8 mouse cellular contexts compared by ENCODE assay signal in the genomic region with DNA sequence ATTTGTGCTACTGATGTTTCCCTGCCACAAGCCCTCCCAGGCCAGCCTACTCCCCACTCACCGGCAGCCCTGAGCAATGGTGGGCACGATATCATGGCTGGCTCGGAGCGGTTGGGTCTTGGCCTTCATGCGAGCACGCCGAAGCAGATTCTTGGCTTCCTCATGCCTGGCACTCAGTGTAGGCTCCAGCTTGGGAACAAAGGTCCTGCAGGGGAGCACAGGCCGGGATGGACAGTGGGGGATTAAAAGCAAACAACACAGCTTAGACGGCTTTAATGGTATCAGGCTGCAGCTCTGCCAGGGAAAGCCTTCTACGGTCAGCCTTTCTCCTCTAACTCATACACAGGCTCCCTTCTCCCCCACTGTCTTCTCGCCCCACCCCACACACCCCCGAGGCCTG. TPM values are rescaled to one million over a fixed set of nuclear protein-coding genes. Genes with fewer than 3 reads are reported as not detected.
DNase-seq lines count a peak whose midpoint lies in the region; ATAC-seq lines count a peak whose summit lies in the region.

No protein-coding gene starts in this region.

- no peak overlapping the region for H3K4me3 ChIP-seq in heart, embryonic 16.5 days (ENCODE audit: low read length)
- no peak overlapping the region for H3K4me3 ChIP-seq in embryonic facial prominence, embryonic 14.5 days (ENCODE audit: low read depth, low read length)
- H3K4me3 ChIP-seq in intestine, embryonic 16.5 days (ENCODE audit: low read length), result no peak overlapping the region
- no peak overlapping the region for H3K4me3 ChIP-seq in midbrain, embryonic 16.5 days (ENCODE audit: low read depth, low read length)

- peak overlapping the region; percentile 99 for H3K27ac ChIP-seq in heart, embryonic 16.5 days (ENCODE audit: low read length)
- H3K27ac ChIP-seq in embryonic facial prominence, embryonic 14.5 days (replicated peaks; ENCODE audit: low read depth, low read length), result peak overlapping the region; percentile 87; the same call in 1 of the 2 replicates
- H3K27ac ChIP-seq in intestine, embryonic 16.5 days (ENCODE audit: low read length), result peak overlapping the region; percentile 31; the same call in 1 of the 2 replicates
- H3K27ac ChIP-seq in midbrain, embryonic 16.5 days (ENCODE audit: low read length), result peak overlapping the region; percentile 87

- peak overlapping the region; percentile 56 for H3K9ac ChIP-seq in heart, embryonic 16.5 days (ENCODE audit: low read length)
- 0 out of 2 replicates have a peak overlapping the region, but pooled peaks have one; percentile 25 for H3K9ac ChIP-seq in embryonic facial prominence, embryonic 14.5 days (ENCODE audit: low read depth, low read length)
- no peak overlapping the region for H3K9ac ChIP-seq in intestine, embryonic 16.5 days (ENCODE audit: low read depth, low read length)
- no peak overlapping the region for H3K9ac ChIP-seq in midbrain, embryonic 16.5 days (ENCODE audit: low read depth, low read length)

- H3K4me2 ChIP-seq in heart, embryonic 16.5 days (ENCODE audit: low read depth, low read length), result peak overlapping the region; percentile 31
- no peak overlapping the region for H3K4me2 ChIP-seq in embryonic facial prominence, embryonic 14.5 days (ENCODE audit: low read depth, low read length)
- H3K4me2 ChIP-seq in intestine, embryonic 16.5 days (ENCODE audit: low read depth, low read length), result no peak overlapping the region
- no peak overlapping the region for H3K4me2 ChIP-seq in midbrain, embryonic 16.5 days (ENCODE audit: low read length)

- H3K9me3 ChIP-seq in heart, embryonic 16.5 days (replicated peaks; ENCODE audit: control insufficient read depth, low read length), result no peaks in the 10 kb centered on the region
- H3K9me3 ChIP-seq in embryonic facial prominence, embryonic 14.5 days (ENCODE audit: control insufficient read depth, low read length), result no peaks in the 10 kb centered on the region
- H3K9me3 ChIP-seq in intestine, embryonic 16.5 days (ENCODE audit: control insufficient read depth, low read length), result no peaks in the 10 kb centered on the region
- H3K9me3 ChIP-seq in midbrain, embryonic 16.5 days (replicated peaks; ENCODE audit: control insufficient read depth, low read length, poor library complexity, severe bottlenecking), result no peaks in the 10 kb centered on the region

- no peaks in the 10 kb centered on the region for H3K27me3 ChIP-seq in heart, embryonic 16.5 days (ENCODE audit: control insufficient read depth, insufficient read depth, low read length)
- H3K27me3 ChIP-seq in embryonic facial prominence, embryonic 14.5 days (replicated peaks; ENCODE audit: control insufficient read depth, insufficient read depth, low read length), result no peaks in the 10 kb centered on the region
- no peaks in the 10 kb centered on the region for H3K27me3 ChIP-seq in intestine, embryonic 16.5 days (replicated peaks; ENCODE audit: control insufficient read depth, insufficient read depth, low read length)
- H3K27me3 ChIP-seq in midbrain, embryonic 16.5 days (ENCODE audit: control insufficient read depth, insufficient read depth, low read depth, low read length), result no peaks in the 10 kb centered on the region

- WGBS in heart, embryonic 16.5 days, result 70% methylated on average over 12 of the region's 12 CpGs
- WGBS in embryonic facial prominence, embryonic 14.5 days, result 56% methylated on average over 12 of the region's 12 CpGs
- 67% methylated on average over 12 of the region's 12 CpGs for WGBS in intestine, embryonic 16.5 days
- WGBS in midbrain, embryonic 16.5 days, result 30% methylated on average over 12 of the region's 12 CpGs

- DNase-seq in heart, adult 9 months (ENCODE audit: low spot score in 2 of 2), result no peak
- DNase-seq in embryonic facial prominence, embryonic 14.5 days (ENCODE audit: low spot score), result no peak
- no peak for DNase-seq in ovary, postnatal 36 days (ENCODE audit: low spot score)
- no peak for DNase-seq in left cerebral cortex, adult 9 months (ENCODE audit: low spot score in 2 of 2)
- no peak for DNase-seq in right cerebral cortex, postnatal 4 days

- 0 out of 2 replicates have a peak, but pooled peaks cover 5% of the 10 kb centered on the region for H3K36me3 ChIP-seq in heart, embryonic 16.5 days (ENCODE audit: control insufficient read depth, insufficient read depth)
- no peaks in the 10 kb centered on the region for H3K36me3 ChIP-seq in embryonic facial prominence, embryonic 14.5 days (ENCODE audit: control insufficient read depth, insufficient read depth, low read length)
- H3K36me3 ChIP-seq in intestine, embryonic 16.5 days (ENCODE audit: control insufficient read depth, insufficient read depth, low read length), result no peaks in the 10 kb centered on the region
- no peaks in the 10 kb centered on the region for H3K36me3 ChIP-seq in midbrain, embryonic 16.5 days (ENCODE audit: control insufficient read depth, insufficient read depth, low read length)

- no peak for ATAC-seq in heart, embryonic 16.5 days (replicated peaks; ENCODE audit: extremely low read depth, insufficient read depth, low FRiP score)
- no peak for ATAC-seq in embryonic facial prominence, embryonic 14.5 days (ENCODE audit: low read depth)
- no peak for ATAC-seq in intestine, embryonic 16.5 days
- ATAC-seq in midbrain, embryonic 16.5 days, result no peak

- H3K4me1 ChIP-seq in heart, embryonic 16.5 days (ENCODE audit: control insufficient read depth, insufficient read depth, low read length), result peaks cover 68% of the 10 kb centered on the region
- peaks cover 72% of the 10 kb centered on the region for H3K4me1 ChIP-seq in embryonic facial prominence, embryonic 14.5 days (ENCODE audit: control insufficient read depth, insufficient read depth, low read length)
- peaks cover 34% of the 10 kb centered on the region for H3K4me1 ChIP-seq in intestine, embryonic 16.5 days (ENCODE audit: control insufficient read depth, insufficient read depth, low read length)
- peaks cover 56% of the 10 kb centered on the region for H3K4me1 ChIP-seq in midbrain, embryonic 16.5 days (ENCODE audit: control insufficient read depth, insufficient read depth, low read length)

RNA-seq across cellular contexts. Expression of a gene that starts 11.9 kb away (rescaled TPM):
- 9.1 and 10.9 TPM in 2 replicates for polyA plus RNA-seq in heart, embryonic 16.5 days (2015; fragmentation: Nextera tagmentation; extraction: Ambion mirVana)
- polyA plus RNA-seq in embryonic facial prominence, embryonic 14.5 days (2014; fragmentation: Nextera tagmentation; extraction: Ambion mirVana), result 4.6 and 4.8 TPM in 2 replicates
- 1.5 and 2.5 TPM in 2 replicates for polyA plus RNA-seq in intestine, embryonic 16.5 days (2015; fragmentation: Nextera tagmentation; extraction: Ambion mirVana)
- polyA plus RNA-seq in midbrain, embryonic 16.5 days (2015; fragmentation: Nextera tagmentation; extraction: Ambion mirVana), result 2.8 and 5.5 TPM in 2 replicates

Comparison
In these comparisons a context has a peak if more than half of its experiments do, and no peak if none do; other contexts are left out.
1. H3K27ac ChIP-seq: peak in every context shown above with its lines; median percentile 99 in heart, embryonic 16.5 days; 87 in embryonic facial prominence, embryonic 14.5 days; 87 in midbrain, embryonic 16.5 days; 31 in intestine, embryonic 16.5 days.
2. H3K9ac ChIP-seq: peak in heart, embryonic 16.5 days (single experiment) and embryonic facial prominence, embryonic 14.5 days (single experiment); none in intestine, embryonic 16.5 days (single experiment) and midbrain, embryonic 16.5 days (single experiment).